Mouse (Mus musculus): ENCODE measurements at regions not wholly inside any gene's neighbourhood (a gene's known extent, or its start where the extent isn't known, plus 50 kb on each side); places are given as distances from the start of the nearest gene placed in this dataset.

- peaks cover 21% of the 10 kb centered on the region for H3K4me1 ChIP-seq
- no peaks in the 10 kb centered on the region for H3K9me3 ChIP-seq (replicated peaks)
- no peak overlapping the region for H3K4me3 ChIP-seq (replicated peaks)
- WGBS, result 74% methylated on average over 12 of the region's 12 CpGs
- H3K27me3 ChIP-seq, result no peaks in the 10 kb centered on the region
- ATAC-seq (replicated peaks; ENCODE audit: low FRiP score), result no peak
- H3K4me2 ChIP-seq, result no peak overlapping the region
- H3K27ac ChIP-seq, result no peak overlapping the region
- H3K9ac ChIP-seq, result no peak overlapping the region
- H3K36me3 ChIP-seq, result no peaks in the 10 kb centered on the region
Observed at GRCm38 (mm10) chr2:170294657-170295056, 133.0 kb downstream of the Bcas1 start.

GRCm38 (mm10) chr2:170291841-170292655, 135.6 kb downstream of the Bcas1 start:
- H3K4me3 ChIP-seq (replicated peaks), result no peak overlapping the region
- no peaks in the 10 kb centered on the region for H3K9me3 ChIP-seq (replicated peaks)
- peak overlapping the region; percentile 72; the same call in 1 of the 2 replicates for H3K27ac ChIP-seq
- H3K4me2 ChIP-seq, result 0 out of 2 replicates have a peak overlapping the region, but pooled peaks have one; percentile 16
- no peaks in the 10 kb centered on the region for H3K27me3 ChIP-seq
- ATAC-seq (replicated peaks; ENCODE audit: low FRiP score), result no peak
- no peaks in the 10 kb centered on the region for H3K36me3 ChIP-seq
- 11% methylated on average over 6 of the region's 6 CpGs for WGBS
- peaks cover 40% of the 10 kb centered on the region for H3K4me1 ChIP-seq
- no peak overlapping the region for H3K9ac ChIP-seq

- H3K4me1 ChIP-seq, result peaks cover 50% of the 10 kb centered on the region
Observed at GRCm38 (mm10) chr2:170289378-170289960, 138.2 kb downstream of the Bcas1 start.

GRCm38 (mm10) chr2:170288787-170289186, 138.9 kb downstream of the Bcas1 start:
- Histone ChIP-seq H3K4me3 (replicated peaks) (no peak overlapping the region), H3K36me3 (no peaks in the 10 kb centered on the region), H3K9me3 (replicated peaks) (no peaks in the 10 kb centered on the region), H3K9ac (no peak overlapping the region), H3K4me2 (peak overlapping the region; percentile 89; the same call in 1 of the 2 replicates), H3K27me3 (no peaks in the 10 kb centered on the region), H3K4me1 (peaks cover 50% of the 10 kb centered on the region), H3K27ac (peak overlapping the region; percentile 75; the same call in 1 of the 2 replicates)
- ATAC-seq (replicated peaks; ENCODE audit: low FRiP score), result no peak
- 70% methylated on average over 7 of the region's 7 CpGs for WGBS

More at GRCm38 (mm10) chr2:170289378-170289960, 138.2 kb downstream of the Bcas1 start:
- WGBS, result 86% methylated on average over 9 of the region's 9 CpGs
- H3K4me2 ChIP-seq, result no peak overlapping the region
- H3K4me3 ChIP-seq (replicated peaks), result no peak overlapping the region
- no peak overlapping the region for H3K27ac ChIP-seq
- no peaks in the 10 kb centered on the region for H3K9me3 ChIP-seq (replicated peaks)
- H3K9ac ChIP-seq, result no peak overlapping the region
- H3K36me3 ChIP-seq, result no peaks in the 10 kb centered on the region
- ATAC-seq (replicated peaks; ENCODE audit: low FRiP score), result no peak
- H3K27me3 ChIP-seq, result no peaks in the 10 kb centered on the region

- Histone ChIP-seq H3K4me2 (peak overlapping the region; percentile 89), H3K9me3 (replicated peaks) (no peaks in the 10 kb centered on the region), H3K27me3 (no peaks in the 10 kb centered on the region), H3K36me3 (no peaks in the 10 kb centered on the region), H3K27ac (peak overlapping the region; percentile 75), H3K4me3 (replicated peaks) (no peak overlapping the region; the same call in 1 of the 2 replicates), H3K4me1 (peaks cover 50% of the 10 kb centered on the region), H3K9ac (no peak overlapping the region)
- WGBS, result 14% methylated on average over 11 of the region's 11 CpGs
- no peak for ATAC-seq (replicated peaks; ENCODE audit: low FRiP score)
Observed at GRCm38 (mm10) chr2:170288196-170288595, 139.4 kb downstream of the Bcas1 start.

GRCm38 (mm10) chr2:170287301-170287885, 139.5 kb upstream of the Zfp217 start:
- H3K27me3 ChIP-seq, result no peaks in the 10 kb centered on the region
- peak overlapping the region; percentile 89 for H3K4me2 ChIP-seq
- peak; percentile 47; the same call in 1 of the 2 replicates for ATAC-seq (replicated peaks; ENCODE audit: low FRiP score)
- H3K27ac ChIP-seq, result peak overlapping the region; percentile 90
- H3K9ac ChIP-seq, result peak overlapping the region; percentile 52
- no peaks in the 10 kb centered on the region for H3K9me3 ChIP-seq (replicated peaks)
- H3K36me3 ChIP-seq, result no peaks in the 10 kb centered on the region
- peaks cover 45% of the 10 kb centered on the region for H3K4me1 ChIP-seq
- under 1% methylated on average over 27 of the region's 27 CpGs for WGBS
- H3K4me3 ChIP-seq (replicated peaks), result peak overlapping the region; percentile 47

GRCm38 (mm10) chr2:170286773-170287172, 138.9 kb upstream of the Zfp217 start:
- H3K4me1 ChIP-seq, result peaks cover 40% of the 10 kb centered on the region
- H3K27ac ChIP-seq, result peak overlapping the region; percentile 90
- 12% methylated on average over 8 of the region's 8 CpGs for WGBS
- H3K27me3 ChIP-seq, result no peaks in the 10 kb centered on the region
- H3K36me3 ChIP-seq, result no peaks in the 10 kb centered on the region
- H3K4me2 ChIP-seq, result peak overlapping the region; percentile 89
- peak overlapping the region; percentile 47 for H3K4me3 ChIP-seq (replicated peaks)
- ATAC-seq (replicated peaks; ENCODE audit: low FRiP score), result no peak
- H3K9ac ChIP-seq, result peak overlapping the region; percentile 52
- H3K9me3 ChIP-seq (replicated peaks), result no peaks in the 10 kb centered on the region

- Histone ChIP-seq H3K36me3 (no peaks in the 10 kb centered on the region), H3K4me1 (peaks cover 21% of the 10 kb centered on the region), H3K4me3 (replicated peaks) (no peak overlapping the region), H3K9ac (no peak overlapping the region), H3K27me3 (no peaks in the 10 kb centered on the region), H3K27ac (no peak overlapping the region), H3K9me3 (replicated peaks) (no peaks in the 10 kb centered on the region), H3K4me2 (no peak overlapping the region)
- no peak for ATAC-seq (replicated peaks; ENCODE audit: low FRiP score)
- 68% methylated on average over 6 of the region's 6 CpGs for WGBS
Observed at GRCm38 (mm10) chr2:170282463-170282862, 134.6 kb upstream of the Zfp217 start.

GRCm38 (mm10) chr2:170281311-170282008, 133.6 kb upstream of the Zfp217 start:
- 77% methylated on average over 6 of the region's 6 CpGs for WGBS
- H3K27ac ChIP-seq, result no peak overlapping the region
- no peaks in the 10 kb centered on the region for H3K9me3 ChIP-seq (replicated peaks)
- H3K4me1 ChIP-seq, result peaks cover 10% of the 10 kb centered on the region; the same call in 1 of the 2 replicates
- ATAC-seq (replicated peaks; ENCODE audit: low FRiP score), result no peak
- H3K27me3 ChIP-seq, result no peaks in the 10 kb centered on the region
- no peaks in the 10 kb centered on the region for H3K36me3 ChIP-seq
- H3K4me2 ChIP-seq, result no peak overlapping the region
- no peak overlapping the region for H3K9ac ChIP-seq
- H3K4me3 ChIP-seq (replicated peaks), result no peak overlapping the region

- no peak overlapping the region for H3K4me2 ChIP-seq
- H3K9me3 ChIP-seq (replicated peaks), result no peaks in the 10 kb centered on the region
- H3K4me1 ChIP-seq, result peaks cover 9% of the 10 kb centered on the region; the same call in 1 of the 2 replicates
- H3K27me3 ChIP-seq, result no peaks in the 10 kb centered on the region
- 73% methylated on average over 6 of the region's 6 CpGs for WGBS
- ATAC-seq (replicated peaks; ENCODE audit: low FRiP score), result no peak
- H3K27ac ChIP-seq, result no peak overlapping the region
- no peak overlapping the region for H3K4me3 ChIP-seq (replicated peaks)
- no peak overlapping the region for H3K9ac ChIP-seq
- no peaks in the 10 kb centered on the region for H3K36me3 ChIP-seq
Observed at GRCm38 (mm10) chr2:170280733-170281132, 132.8 kb upstream of the Zfp217 start.

- no peaks in the 10 kb centered on the region for H3K9me3 ChIP-seq (replicated peaks)
- H3K4me3 ChIP-seq (replicated peaks), result no peak overlapping the region
- no peak for ATAC-seq (replicated peaks; ENCODE audit: low FRiP score)
- no peak overlapping the region for H3K9ac ChIP-seq
- H3K27ac ChIP-seq, result no peak overlapping the region
- H3K4me1 ChIP-seq, result peaks cover 10% of the 10 kb centered on the region; the same call in 1 of the 2 replicates
- no peaks in the 10 kb centered on the region for H3K27me3 ChIP-seq
- no peak overlapping the region for H3K4me2 ChIP-seq
- 50% methylated on average over 8 of the region's 8 CpGs for WGBS
- H3K36me3 ChIP-seq, result no peaks in the 10 kb centered on the region
Observed at GRCm38 (mm10) chr2:170277896-170278295, 130.0 kb upstream of the Zfp217 start.
